Mouse (Mus musculus) liver, adult 2 months (tissue): ENCODE measurements around the gene Slc5a5. TPM values are rescaled to one million over a fixed set of nuclear protein-coding genes. Genes with fewer than 3 reads are reported as not detected.
A peak's percentile ranks its signal among the peaks of the same experiment; 100 is the strongest.

ENCODE experiments used
- DNase-seq: peaks from one replicate; pipeline ENCODE4 v3.0.0-alpha.2; 2011; ENCODE audit warnings: low read depth, low spot score; ENCODE audit errors: extremely low read depth
- H3K27ac ChIP-seq: fragments of 200-500 bp; replicated peaks from 2 replicates; pipeline ENCODE4 v1.5.1; 2012; ENCODE audit warnings: low read depth, mild to moderate bottlenecking, control low read depth, inconsistent platforms, low read length; ENCODE audit not compliant: insufficient read depth
- H3K27me3 ChIP-seq: fragments of 200-500 bp; 2 replicates; pipeline ENCODE4 v1.6.1; 2012; ENCODE audit warnings: mild to moderate bottlenecking, moderate library complexity, low read length, inconsistent platforms; ENCODE audit not compliant: control insufficient read depth, insufficient read depth
- H3K36me3 ChIP-seq: fragments of 200-500 bp; 2 replicates; pipeline ENCODE4 v1.6.1; 2012; ENCODE audit warnings: low read length, inconsistent platforms; ENCODE audit not compliant: control insufficient read depth, insufficient read depth
- H3K4me1 ChIP-seq: fragments of 200-500 bp; 2 replicates; pipeline ENCODE4 v1.6.1; 2011; ENCODE audit warnings: low read length; ENCODE audit not compliant: control insufficient read depth, insufficient read depth
- H3K4me3 ChIP-seq: fragments of 200-500 bp; 2 replicates; pipeline ENCODE4 v1.5.1; 2011; ENCODE audit warnings: low read depth, mild to moderate bottlenecking, control low read depth, low read length, moderate library complexity; ENCODE audit not compliant: insufficient read depth
- H3K79me2 ChIP-seq: fragments of 200-500 bp; 2 replicates; pipeline ENCODE4 v1.6.1; 2012; ENCODE audit warnings: inconsistent platforms, mild to moderate bottlenecking, low read length, moderate library complexity; ENCODE audit not compliant: control insufficient read depth, insufficient read depth
- H3K9ac ChIP-seq: fragments of 200-500 bp; 2 replicates; pipeline ENCODE4 v1.6.1; 2012; ENCODE audit warnings: low read depth, mild to moderate bottlenecking, control low read depth, inconsistent platforms, low read length
- CTCF ChIP-seq: fragments of 200-500 bp; IDR thresholded peaks from 2 replicates; pipeline ENCODE4 v1.5.1; 2011; ENCODE audit warnings: low read depth, low read length, control low read depth
- POLR2A ChIP-seq: fragments of 200-500 bp; IDR thresholded peaks from 2 replicates; pipeline ENCODE4 v1.6.1; 2011; ENCODE audit warnings: low read length, control low read depth; ENCODE audit not compliant: insufficient read depth; ENCODE audit errors: extremely low read depth
- WGBS: fragments of 180-500 bp; shearing (Covaris S2); methylation state at CpG from one replicate; pipeline ENCODE4 v1.1.7; 2018; 5-methylcytosine and 5-hydroxymethylcytosine counted together
- polyA plus RNA-seq: library from polyadenylated mRNA; depleted of rRNA; stranded (reverse); fragments of >200 nt; gene quantifications from 2 replicates; pipeline ENCODE4 v1.2.3, GENCODE M21; 2012
- total RNA-seq: library from RNA; depleted of rRNA; stranded (reverse); fragments of >200 nt; gene quantifications from 2 replicates; pipeline ENCODE4 v1.2.3, GENCODE M21; 2014

Gene Slc5a5
- total and polyA plus RNA-seq, 2 experiments, result not detected

DNA sequence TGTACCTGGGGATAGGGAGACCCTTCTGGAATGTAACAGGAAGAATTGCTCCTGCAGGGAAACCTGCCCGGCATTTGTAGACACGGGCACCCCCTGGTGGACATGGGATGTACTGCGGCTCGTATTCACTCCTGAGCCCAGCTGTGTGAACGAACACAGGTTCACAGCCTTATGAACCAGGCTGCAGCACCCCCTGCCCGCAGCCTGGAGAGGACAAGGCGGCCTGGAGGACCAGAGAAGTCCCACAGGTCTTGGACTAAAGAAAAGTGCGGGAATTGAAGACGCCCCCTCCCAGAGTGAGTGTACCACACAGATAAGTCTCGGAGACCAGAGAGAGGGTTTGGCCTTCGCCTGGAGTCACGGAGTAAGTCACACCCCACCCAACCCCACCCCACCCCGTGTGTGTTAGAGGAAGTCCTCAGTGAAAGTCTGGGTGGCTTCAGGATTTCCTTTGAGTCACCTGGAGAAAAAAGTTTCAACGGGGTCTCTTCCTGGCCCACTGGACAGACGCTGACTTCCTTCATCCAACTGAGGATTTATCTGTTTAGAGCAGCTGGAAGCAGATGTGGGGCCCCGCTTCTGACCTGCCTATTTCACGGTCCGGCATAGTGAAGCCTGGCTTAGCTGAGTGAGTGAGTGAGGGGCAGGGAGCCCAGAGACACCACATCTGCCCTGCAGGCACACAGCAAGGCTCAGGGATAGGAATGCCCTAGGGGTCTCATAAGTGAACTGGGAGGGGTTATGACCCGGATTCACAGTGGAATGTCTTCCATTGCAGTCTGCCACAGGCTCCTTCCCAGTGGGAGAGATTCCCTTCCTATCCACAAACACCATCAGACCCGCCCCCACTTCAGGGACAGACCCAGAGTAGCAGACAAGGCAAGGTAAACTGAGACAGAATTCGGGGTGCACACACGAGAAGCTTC, 51.1 kb downstream of the Slc5a5 start:
- peak; percentile 95 for TF ChIP-seq CTCF
- TF ChIP-seq POLR2A, result no peak
- H3K4me1 ChIP-seq, result peaks cover 8% of the 10 kb centered on the region
- H3K27ac ChIP-seq, result 0 out of 2 replicates have a peak overlapping the region, but pooled peaks have one; percentile 3
- 38% methylated on average over 22 of the region's 22 CpGs for WGBS
- no peak overlapping the region for H3K9ac ChIP-seq
- H3K79me2 ChIP-seq, result no peaks in the 10 kb centered on the region
- H3K36me3 ChIP-seq, result no peaks in the 10 kb centered on the region
- no peak overlapping the region for H3K4me3 ChIP-seq
- H3K27me3 ChIP-seq, result no peaks in the 10 kb centered on the region
- peak; percentile 62 for DNase-seq

DNA sequence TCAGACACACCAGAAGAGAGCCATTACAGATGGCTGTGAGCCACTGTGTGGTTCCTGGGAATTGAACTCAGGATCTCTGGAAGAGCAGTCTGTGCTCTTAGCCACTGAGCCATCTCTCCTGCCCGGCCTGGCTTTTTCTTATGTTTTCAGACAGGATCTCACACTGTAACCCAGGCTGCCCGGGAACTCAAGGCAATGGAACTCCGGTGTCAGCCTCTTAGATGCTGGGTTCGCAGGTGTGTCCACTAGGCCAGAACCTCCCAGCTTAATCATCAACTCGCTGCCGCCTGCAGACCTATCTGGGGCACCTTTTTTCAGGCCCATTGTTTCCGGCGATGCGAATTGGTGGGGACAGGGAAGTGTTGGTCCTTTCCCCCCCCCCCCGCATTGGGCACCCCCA, 52.0 kb downstream of the Slc5a5 start:
- Histone ChIP-seq H3K27ac (peak overlapping the region; percentile 91; the same call in 1 of the 2 replicates), H3K27me3 (no peaks in the 10 kb centered on the region), H3K4me1 (peaks cover 8% of the 10 kb centered on the region), H3K4me3 (no peak overlapping the region), H3K36me3 (no peaks in the 10 kb centered on the region; the same call in 1 of the 2 replicates), H3K9ac (no peak overlapping the region), H3K79me2 (no peaks in the 10 kb centered on the region)
- WGBS, result 21% methylated on average over 10 of the region's 10 CpGs
- DNase-seq, result peak; percentile 76
- no peak for TF ChIP-seq POLR2A

DNA sequence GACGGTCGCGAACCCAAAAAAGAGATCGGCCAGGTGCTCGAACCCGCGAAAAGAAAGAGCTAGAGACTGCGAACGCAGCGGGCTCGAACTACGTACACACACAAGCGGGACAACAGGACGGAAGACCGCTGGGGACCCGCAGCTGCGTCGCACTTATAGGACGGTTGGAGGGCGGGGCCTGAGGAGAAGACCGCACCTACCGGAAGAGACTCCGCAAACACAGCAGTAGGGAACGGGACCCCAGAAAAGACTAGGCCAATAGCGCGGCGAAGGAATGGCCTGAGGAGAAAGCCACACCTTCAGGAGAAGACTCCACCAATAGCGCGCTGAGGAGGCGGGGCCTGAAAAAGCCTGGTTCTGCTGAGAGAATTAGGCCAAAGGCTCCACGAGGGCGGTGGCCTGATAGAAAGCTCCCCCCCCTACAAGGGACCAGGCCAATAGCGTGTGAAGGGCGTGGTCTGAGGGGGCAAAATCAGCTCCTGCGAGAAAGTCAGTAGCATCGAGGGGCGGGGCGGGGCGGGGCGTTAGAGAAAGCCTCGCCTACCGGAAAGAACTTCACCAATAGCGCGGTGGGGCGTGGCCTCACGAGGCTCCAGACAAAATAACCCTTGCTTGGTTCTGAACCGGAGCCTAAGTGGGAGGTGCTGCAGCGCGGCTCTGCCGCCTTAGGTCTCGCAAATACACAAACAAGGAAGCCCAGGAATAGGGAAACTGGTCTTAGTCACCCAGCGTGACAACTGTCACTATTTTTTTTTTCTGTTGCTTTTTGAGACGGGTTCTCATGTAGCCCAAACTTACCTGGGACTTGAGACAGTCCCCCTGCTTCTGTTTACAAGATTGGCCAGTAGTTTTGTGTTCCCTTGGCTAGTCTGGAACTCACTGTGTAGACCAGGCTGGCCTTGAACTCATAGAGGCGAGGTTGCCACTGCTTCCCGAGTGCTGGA, 52.9 kb downstream of the Slc5a5 start, which contains the start of gene Arrdc2:
Arrdc2 (minus strand) TSS at position 313 of the 944 bp plus-strand sequence.
- TF ChIP-seq CTCF (no peak), POLR2A (peak; percentile 100)
- peak; percentile 99 for DNase-seq
- Histone ChIP-seq H3K79me2 (no peaks in the 10 kb centered on the region), H3K4me1 (peaks cover 8% of the 10 kb centered on the region), H3K27ac (peak within 1 kb of the TSS; percentile 91), H3K27me3 (no peaks in the 10 kb centered on the region), H3K4me3 (peak within 1 kb of the TSS; percentile 82), H3K9ac (peak within 1 kb of the TSS; percentile 94), H3K36me3 (peaks cover 2% of the 10 kb centered on the region; the same call in 1 of the 2 replicates)
- WGBS, result 2% methylated on average over 54 of the region's 55 CpGs

DNA sequence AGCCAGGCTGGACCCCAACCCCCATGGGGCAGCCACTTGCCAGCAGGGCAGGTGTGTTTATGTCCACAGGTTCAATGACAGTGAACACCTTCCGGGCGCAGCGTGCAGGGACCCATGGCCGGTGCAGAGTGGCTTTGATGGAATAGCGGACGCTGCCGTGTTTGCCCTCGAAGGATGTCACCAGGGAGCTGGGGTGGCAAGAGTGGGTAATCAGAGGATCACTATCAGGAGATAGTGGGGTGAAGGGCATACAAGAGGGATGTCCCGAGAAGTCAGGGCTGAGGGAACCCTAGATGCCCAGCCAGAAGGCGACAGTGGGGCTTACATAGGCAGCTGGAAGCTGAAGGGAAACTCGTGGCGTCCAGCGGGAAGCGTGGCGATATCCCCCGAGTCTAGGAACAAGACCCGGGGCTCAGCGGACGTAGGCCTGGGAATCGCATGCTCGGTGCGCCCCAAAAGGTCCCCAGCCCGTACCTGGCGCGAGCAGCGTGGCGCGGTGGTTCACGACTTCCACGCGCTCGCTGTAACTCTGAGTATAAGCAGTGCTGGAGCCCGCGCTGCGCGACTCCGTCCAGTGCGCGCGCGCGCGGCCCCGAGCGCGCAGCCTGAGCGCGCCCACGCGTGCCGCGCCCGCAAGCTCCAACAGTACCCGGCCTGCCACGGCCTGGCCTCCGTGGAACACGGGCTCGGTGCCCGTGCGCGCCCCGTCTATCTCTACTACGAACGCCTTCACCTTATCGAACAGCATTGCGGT, 53.7 kb downstream of the Slc5a5 start:
- TF ChIP-seq CTCF (no peak), POLR2A (0 out of 2 replicates have a peak, but pooled peaks have one; percentile 10)
- no peaks in the 10 kb centered on the region for H3K27me3 ChIP-seq
- peaks cover 8% of the 10 kb centered on the region for H3K4me1 ChIP-seq
- WGBS, result under 1% methylated on average over 66 of the region's 66 CpGs
- H3K4me3 ChIP-seq, result peak overlapping the region; percentile 82
- DNase-seq, result peak; percentile 33
- H3K36me3 ChIP-seq, result peaks cover 2% of the 10 kb centered on the region; the same call in 1 of the 2 replicates
- peak overlapping the region; percentile 91 for H3K27ac ChIP-seq
- H3K9ac ChIP-seq, result peak overlapping the region; percentile 94
- H3K79me2 ChIP-seq, result no peaks in the 10 kb centered on the region

DNA sequence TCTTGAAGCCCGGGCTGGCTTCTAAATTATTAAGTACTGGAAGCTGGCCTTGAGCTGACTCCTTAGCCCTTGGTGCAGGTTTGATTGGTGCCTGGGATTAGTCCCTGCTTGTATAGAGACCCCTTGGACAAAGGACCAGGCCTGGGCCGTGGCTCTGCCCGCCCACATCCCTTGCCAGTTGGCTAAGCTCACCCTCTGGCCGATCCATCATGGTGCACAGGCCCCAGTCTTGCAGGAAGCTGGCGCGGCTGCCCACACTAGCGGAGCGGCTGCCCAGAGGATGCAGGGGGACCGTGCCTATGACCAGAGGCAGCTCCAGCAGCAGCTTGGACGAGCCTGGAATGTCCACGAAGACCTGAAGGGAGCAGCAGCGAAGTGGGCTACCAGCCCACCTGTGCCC, 55.9 kb downstream of the Slc5a5 start:
- DNase-seq, result no peak
- Histone ChIP-seq H3K79me2 (no peaks in the 10 kb centered on the region), H3K4me1 (peaks cover 12% of the 10 kb centered on the region), H3K36me3 (peaks cover 2% of the 10 kb centered on the region; the same call in 1 of the 2 replicates), H3K4me3 (no peak overlapping the region), H3K27ac (no peak overlapping the region), H3K27me3 (no peaks in the 10 kb centered on the region), H3K9ac (no peak overlapping the region)
- WGBS, result 90% methylated on average over 12 of the region's 12 CpGs
- TF ChIP-seq CTCF (no peak), POLR2A (no peak)
